Mouse (Mus musculus) forebrain, embryonic 16.5 days (tissue): ENCODE data around the gene Nol9. TPM values are rescaled to one million over a fixed set of nuclear protein-coding genes. Genes with fewer than 3 reads are reported as not detected.

Experiments
- ATAC-seq: fragments of 200-750 bp; cut with Nextera tagmentation; 2 replicates; pipeline ENCODE4 v1.8.0; 2017; ENCODE audit warnings: mild to moderate bottlenecking, moderate library complexity
- H3K27ac ChIP-seq: fragments of 300-500 bp; sonication (generic); 2 replicates; pipeline ENCODE4 v1.5.1; 2014; ENCODE audit warnings: low read length, control low read depth
- H3K27me3 ChIP-seq: fragments of 300-500 bp; sonication (generic); replicated peaks from 2 replicates; pipeline ENCODE4 v1.6.1; 2014; ENCODE audit warnings: low read length; ENCODE audit not compliant: control insufficient read depth, insufficient read depth
- H3K36me3 ChIP-seq: fragments of 300-500 bp; sonication (generic); 2 replicates; pipeline ENCODE4 v1.6.1; 2014; ENCODE audit not compliant: control insufficient read depth, insufficient read depth
- H3K4me1 ChIP-seq: fragments of 300-500 bp; sonication (generic); replicated peaks from 2 replicates; pipeline ENCODE4 v1.6.1; 2014; ENCODE audit warnings: low read length; ENCODE audit not compliant: control insufficient read depth, insufficient read depth
- H3K4me2 ChIP-seq: fragments of 300-500 bp; sonication (generic); 2 replicates; pipeline ENCODE4 v1.6.1; 2014; ENCODE audit warnings: mild to moderate bottlenecking, low read length, control low read depth
- H3K4me3 ChIP-seq: fragments of 300-500 bp; sonication (generic); replicated peaks from 2 replicates; pipeline ENCODE4 v1.5.1; 2014; ENCODE audit warnings: mild to moderate bottlenecking, low read length, control low read depth
- H3K9ac ChIP-seq: fragments of 300-500 bp; sonication (generic); replicated peaks from 2 replicates; pipeline ENCODE4 v1.6.1; 2014; ENCODE audit warnings: low read depth, low read length, control low read depth
- H3K9me3 ChIP-seq: fragments of 300-500 bp; sonication (generic); 2 replicates; pipeline ENCODE4 v1.6.1; 2016; ENCODE audit warnings: low read length; ENCODE audit not compliant: control insufficient read depth
- WGBS: fragments of 180-500 bp; shearing (Covaris S2); extraction: QIAGEN DNeasy Blood & Tissue Kit; methylation state at CpG from one replicate; pipeline ENCODE4 v1.1.7; 2014; 5-methylcytosine and 5-hydroxymethylcytosine counted together
- polyA plus RNA-seq: library from polyadenylated mRNA; unstranded; fragments of >200 nt; fragmentation: Nextera tagmentation; extraction: Ambion mirVana; gene quantifications from 2 replicates; pipeline ENCODE4 v1.2.1, GENCODE M21; 2015

Nol9 gene
- polyA plus RNA-seq, 1 experiment from 2014 or later, result 25.1 TPM

GRCm38 (mm10) chr4:152021568-152022097, 17.5 kb upstream of the Nol9 start:
- Histone ChIP-seq H3K36me3 (peaks cover 8% of the 10 kb centered on the region), H3K27me3 (no peaks in the 10 kb centered on the region), H3K9me3 (no peaks in the 10 kb centered on the region), H3K9ac (no peak overlapping the region), H3K4me2 (no peak overlapping the region), H3K4me3 (no peak overlapping the region), H3K27ac (no peak overlapping the region), H3K4me1 (peaks cover 26% of the 10 kb centered on the region)
- ATAC-seq, result no peak
- 74% methylated on average over 12 of the region's 12 CpGs for WGBS

- H3K9ac ChIP-seq, result no peak overlapping the region
- no peak for ATAC-seq
- H3K4me1 ChIP-seq, result peaks cover 30% of the 10 kb centered on the region
- no peak overlapping the region for H3K27ac ChIP-seq
- H3K27me3 ChIP-seq, result no peaks in the 10 kb centered on the region
- H3K36me3 ChIP-seq, result peaks cover 8% of the 10 kb centered on the region
- H3K9me3 ChIP-seq, result no peaks in the 10 kb centered on the region
- no peak overlapping the region for H3K4me2 ChIP-seq
- H3K4me3 ChIP-seq, result no peak overlapping the region
- WGBS, result 87% methylated on average over 8 of the region's 8 CpGs
These were observed 16.6 kb upstream of the Nol9 start for GRCm38 (mm10) chr4:152022506-152022905.

- WGBS, result 92% methylated on average over 11 of the region's 11 CpGs
- H3K27ac ChIP-seq, result no peak overlapping the region
- H3K9me3 ChIP-seq, result no peaks in the 10 kb centered on the region
- no peak overlapping the region for H3K4me3 ChIP-seq
- no peak overlapping the region for H3K4me2 ChIP-seq
- H3K9ac ChIP-seq, result no peak overlapping the region
- H3K36me3 ChIP-seq, result peaks cover 8% of the 10 kb centered on the region
- H3K4me1 ChIP-seq, result peaks cover 39% of the 10 kb centered on the region
- ATAC-seq, result no peak
- no peaks in the 10 kb centered on the region for H3K27me3 ChIP-seq
These were observed 14.6 kb upstream of the Nol9 start for GRCm38 (mm10) chr4:152024525-152024924.

- Histone ChIP-seq H3K9me3 (no peaks in the 10 kb centered on the region), H3K4me2 (peak overlapping the region; percentile 91), H3K27ac (peak overlapping the region; percentile 54; the same call in 1 of the 2 replicates), H3K4me1 (peaks cover 39% of the 10 kb centered on the region), H3K27me3 (no peaks in the 10 kb centered on the region), H3K4me3 (peak overlapping the region; percentile 78), H3K9ac (peak overlapping the region; percentile 74), H3K36me3 (no peaks in the 10 kb centered on the region)
- 1% methylated on average over 39 of the region's 41 CpGs for WGBS
- no peak; the same call in none of the 2 replicates for ATAC-seq
These were observed 12.2 kb upstream of the Nol9 start for GRCm38 (mm10) chr4:152026751-152027508.

GRCm38 (mm10) chr4:152027524-152027923, 11.6 kb upstream of the Nol9 start, which contains the start of gene Zbtb48:
Gene Zbtb48, minus strand, starts transcription at chr4:152027671.
- Histone ChIP-seq H3K9ac (peak within 1 kb of the TSS; percentile 74), H3K27ac (peak within 1 kb of the TSS; percentile 54; the same call in 1 of the 2 replicates), H3K27me3 (no peaks in the 10 kb centered on the region), H3K9me3 (no peaks in the 10 kb centered on the region), H3K4me2 (peak within 1 kb of the TSS; percentile 91), H3K36me3 (no peaks in the 10 kb centered on the region), H3K4me1 (peaks cover 39% of the 10 kb centered on the region), H3K4me3 (peak within 1 kb of the TSS; percentile 78)
- WGBS, result 0% methylated on average over 33 of the region's 35 CpGs
- ATAC-seq, result peak; percentile 100

GRCm38 (mm10) chr4:152028456-152028855, 10.7 kb upstream of the Nol9 start:
- no peaks in the 10 kb centered on the region for H3K36me3 ChIP-seq
- H3K9ac ChIP-seq, result peak overlapping the region; percentile 64
- no peak for ATAC-seq
- no peaks in the 10 kb centered on the region for H3K27me3 ChIP-seq
- peak overlapping the region; percentile 79 for H3K4me2 ChIP-seq
- no peak overlapping the region for H3K27ac ChIP-seq
- H3K4me3 ChIP-seq, result peak overlapping the region; percentile 78
- peaks cover 37% of the 10 kb centered on the region for H3K4me1 ChIP-seq
- no peaks in the 10 kb centered on the region for H3K9me3 ChIP-seq
- WGBS, result 66% methylated on average over 15 of the region's 15 CpGs

GRCm38 (mm10) chr4:152029087-152029486, 10.0 kb upstream of the Nol9 start:
- H3K36me3 ChIP-seq, result no peaks in the 10 kb centered on the region
- no peak overlapping the region for H3K4me2 ChIP-seq
- H3K4me3 ChIP-seq, result no peak overlapping the region
- H3K27me3 ChIP-seq, result no peaks in the 10 kb centered on the region
- WGBS, result 43% methylated on average over 5 of the region's 5 CpGs
- H3K4me1 ChIP-seq, result peaks cover 35% of the 10 kb centered on the region
- no peak for ATAC-seq
- no peak overlapping the region for H3K27ac ChIP-seq
- no peaks in the 10 kb centered on the region for H3K9me3 ChIP-seq
- H3K9ac ChIP-seq, result no peak overlapping the region

- no peak for ATAC-seq
- Histone ChIP-seq H3K4me1 (peaks cover 30% of the 10 kb centered on the region), H3K4me2 (no peak overlapping the region), H3K27me3 (no peaks in the 10 kb centered on the region), H3K9ac (no peak overlapping the region), H3K27ac (no peak overlapping the region), H3K9me3 (no peaks in the 10 kb centered on the region), H3K4me3 (no peak overlapping the region), H3K36me3 (no peaks in the 10 kb centered on the region)
- WGBS, result 61% methylated on average over 4 of the region's 4 CpGs
These were observed 9.1 kb upstream of the Nol9 start for GRCm38 (mm10) chr4:152029997-152030396.

- Histone ChIP-seq H3K9me3 (no peaks in the 10 kb centered on the region), H3K4me2 (no peak overlapping the region), H3K36me3 (no peaks in the 10 kb centered on the region), H3K4me3 (no peak overlapping the region), H3K9ac (no peak overlapping the region), H3K27ac (no peak overlapping the region), H3K27me3 (no peaks in the 10 kb centered on the region), H3K4me1 (peaks cover 9% of the 10 kb centered on the region)
- WGBS, result 92% methylated on average over 13 of the region's 13 CpGs
- no peak for ATAC-seq
These were observed 6.2 kb upstream of the Nol9 start for GRCm38 (mm10) chr4:152032922-152033321.
